Mouse (Mus musculus): ENCODE measurements around the gene Dnaaf1.

The Dnaaf1 gene

GRCm38 (mm10) chr8:119624916-119625315 is 49.9 kb downstream of the Dnaaf1 start:
- DNase-seq = no peak

DNA sequence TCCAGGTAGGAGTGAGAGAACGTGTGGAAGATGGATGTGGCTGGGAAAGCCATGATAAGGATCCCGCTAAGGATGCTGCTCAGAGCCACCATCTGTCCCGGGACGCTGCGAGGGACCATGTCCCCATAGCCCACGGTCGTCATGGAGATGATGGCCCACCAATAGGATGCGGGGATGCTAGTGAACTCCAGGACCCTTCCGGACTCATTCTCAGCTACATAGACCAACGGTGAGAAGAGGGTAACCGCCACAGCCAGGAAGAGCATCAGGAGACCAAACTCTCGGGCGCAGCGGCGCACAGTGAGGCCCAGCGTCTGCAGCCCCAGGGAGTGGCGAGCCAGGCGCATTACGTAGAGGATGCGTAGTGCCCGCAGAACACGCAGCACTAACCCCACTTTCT is 50.8 kb downstream of the Dnaaf1 start:
- no peak for DNase-seq

- DNase-seq = no peak
These were observed 52.2 kb downstream of the Dnaaf1 start for GRCm38 (mm10) chr8:119627199-119627598.

GRCm38 (mm10) chr8:119627613-119628359 is 52.8 kb downstream of the Dnaaf1 start:
- DNase-seq = no peak

DNA sequence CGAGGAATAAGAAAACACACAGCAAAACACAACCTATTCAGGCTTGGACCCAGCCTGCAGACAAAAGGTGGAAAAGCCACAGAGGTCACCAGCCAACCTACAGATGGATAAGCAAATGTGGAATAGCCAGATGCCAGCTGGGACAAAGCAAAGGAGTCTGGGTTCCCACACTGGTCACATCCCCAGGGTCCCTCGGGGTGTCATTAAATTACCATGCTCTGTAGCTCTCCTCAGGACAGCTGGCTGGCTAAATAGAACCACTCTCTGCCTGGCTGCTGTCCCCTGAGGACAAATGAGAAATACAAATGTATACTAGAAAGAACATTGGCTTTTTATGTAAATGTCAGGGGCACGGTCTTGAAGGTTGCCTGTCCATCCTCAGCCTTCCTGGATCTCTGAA is 55.8 kb downstream of the Dnaaf1 start:
- no peak for DNase-seq

GRCm38 (mm10) chr8:119632246-119632645 is 57.2 kb downstream of the Dnaaf1 start:
- no peak for DNase-seq

- DNase-seq = no peak
These were observed 57.9 kb downstream of the Dnaaf1 start for GRCm38 (mm10) chr8:119632909-119633308.

DNA sequence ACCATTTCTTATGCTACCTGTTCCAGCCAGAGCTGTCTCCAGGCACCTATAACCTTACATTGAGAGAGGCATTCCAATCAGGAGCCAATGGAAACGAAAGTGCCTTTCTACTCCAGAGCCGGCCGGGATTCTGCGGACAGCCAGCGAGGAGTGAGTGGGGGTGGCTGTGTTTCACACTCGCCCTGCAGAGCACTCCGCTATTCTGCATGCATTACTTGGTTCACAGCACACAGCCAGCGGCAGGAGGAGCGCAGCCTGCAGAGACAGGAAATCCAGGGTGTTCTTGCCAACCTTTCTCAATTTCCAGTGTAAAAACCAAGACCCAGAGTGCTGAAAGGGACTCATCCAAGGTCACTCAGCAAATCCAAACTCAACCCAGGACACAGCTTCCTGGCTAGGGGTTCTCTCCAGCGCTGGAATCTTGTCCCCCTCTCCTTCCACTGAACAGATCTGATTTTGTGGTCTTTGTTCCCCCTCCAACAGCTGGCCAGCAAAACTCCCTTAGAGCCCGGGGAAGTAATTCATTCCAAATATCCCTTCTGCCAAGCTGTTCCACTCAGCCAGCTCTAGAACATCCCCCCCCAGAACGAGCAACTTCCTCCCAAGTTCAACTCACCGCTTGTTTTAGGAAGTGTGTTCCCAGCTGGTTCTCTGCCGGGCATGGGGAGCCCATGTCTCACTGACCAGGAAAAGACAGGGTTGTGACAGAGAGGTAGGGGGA is 59.7 kb downstream of the Dnaaf1 start:
- DNase-seq = no peak

- no peak for DNase-seq
These were observed 60.3 kb downstream of the Dnaaf1 start, which contains the start of gene Kcng4 for GRCm38 (mm10) chr8:119635378-119635777. Gene Kcng4 (minus strand): TSS chr8:119635680.

- DNase-seq = no peak
These were observed 60.9 kb downstream of the Dnaaf1 start for GRCm38 (mm10) chr8:119635958-119636357.

DNA sequence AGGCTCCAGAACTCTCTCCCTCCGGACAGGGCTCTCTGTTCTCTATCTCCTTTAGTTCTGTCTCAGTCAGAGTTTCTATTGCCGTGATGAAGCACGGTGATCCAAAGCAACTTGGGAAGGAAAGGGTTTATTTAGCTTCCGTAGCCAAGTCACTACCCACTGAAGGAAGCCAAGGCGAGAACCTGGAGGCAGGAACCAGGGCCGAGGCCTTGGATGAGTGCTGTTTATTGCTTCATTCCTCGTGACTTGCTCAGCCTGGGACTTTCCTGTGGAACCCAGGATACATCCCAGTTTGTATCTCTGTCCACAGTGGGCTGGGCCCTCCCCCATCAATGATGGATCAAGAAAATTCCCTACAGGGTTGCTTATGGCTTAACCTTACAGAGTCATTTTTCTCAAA is 61.7 kb downstream of the Dnaaf1 start:
- no peak for DNase-seq

GRCm38 (mm10) chr8:119637381-119637780 is 62.3 kb downstream of the Dnaaf1 start:
- DNase-seq = no peak

DNA sequence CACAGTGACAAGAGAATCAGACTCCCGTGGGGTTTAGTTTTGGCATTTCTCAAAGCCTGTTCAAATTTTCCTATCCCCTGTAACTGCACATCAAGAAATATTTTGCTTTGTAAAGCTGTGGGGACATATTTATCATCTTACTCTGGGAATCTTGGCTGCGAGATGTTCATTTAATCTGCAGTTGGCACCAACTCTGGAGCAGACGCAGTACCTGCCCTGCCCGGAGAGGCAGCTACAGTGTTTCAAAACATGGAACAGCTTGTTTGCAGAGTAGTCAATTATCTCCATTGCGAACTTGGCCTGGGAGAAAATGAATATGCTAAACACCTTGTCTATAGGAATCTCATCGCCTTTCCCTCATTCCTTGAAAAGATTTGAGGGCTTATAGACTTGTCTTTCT is 63.2 kb downstream of the Dnaaf1 start:
- DNase-seq = no peak

- no peak for DNase-seq
These were observed 64.8 kb downstream of the Dnaaf1 start for GRCm38 (mm10) chr8:119639798-119640197.

DNA sequence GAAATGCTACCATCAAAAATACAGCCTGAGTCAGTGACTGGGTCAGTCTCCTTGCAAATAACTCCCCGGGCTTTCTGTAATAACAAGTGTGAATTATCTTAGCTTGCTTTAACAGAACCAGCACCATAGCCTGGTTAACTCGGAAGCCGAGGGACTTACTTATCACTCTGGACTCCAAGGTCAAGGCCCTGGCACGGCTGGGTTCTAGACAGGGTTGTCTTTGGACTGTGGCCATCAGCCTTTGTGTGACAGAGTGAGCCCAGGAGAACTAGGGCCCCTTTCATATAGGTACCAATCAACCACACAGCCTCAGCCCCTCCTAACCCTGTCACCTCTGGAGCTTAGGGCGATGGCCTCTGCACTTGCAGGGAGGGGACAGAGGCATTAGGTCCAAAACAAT is 66.0 kb downstream of the Dnaaf1 start:
- DNase-seq = no peak

DNA sequence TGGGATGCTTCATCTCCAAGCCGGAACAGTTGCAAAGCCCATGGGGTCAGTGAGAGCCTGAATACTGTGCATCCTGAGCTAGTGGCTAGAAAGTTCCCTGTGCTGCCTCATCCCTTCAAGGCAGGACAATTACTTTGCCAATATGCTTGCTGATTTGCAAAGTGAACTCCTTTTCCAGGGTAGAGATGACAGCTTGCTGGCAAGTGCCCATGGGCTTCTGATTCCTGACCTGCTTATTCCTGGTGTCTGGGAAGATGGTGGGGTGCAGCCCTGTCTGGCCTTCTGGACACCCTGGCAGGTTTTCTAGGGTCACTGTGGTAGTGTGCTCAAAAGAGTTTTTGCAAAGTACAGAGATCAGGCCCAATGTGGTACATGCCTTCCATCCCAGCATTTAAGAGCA is 67.9 kb downstream of the Dnaaf1 start:
- no peak for DNase-seq

- no peak for DNase-seq
These were observed 69.5 kb downstream of the Dnaaf1 start for GRCm38 (mm10) chr8:119644429-119644960.

DNA sequence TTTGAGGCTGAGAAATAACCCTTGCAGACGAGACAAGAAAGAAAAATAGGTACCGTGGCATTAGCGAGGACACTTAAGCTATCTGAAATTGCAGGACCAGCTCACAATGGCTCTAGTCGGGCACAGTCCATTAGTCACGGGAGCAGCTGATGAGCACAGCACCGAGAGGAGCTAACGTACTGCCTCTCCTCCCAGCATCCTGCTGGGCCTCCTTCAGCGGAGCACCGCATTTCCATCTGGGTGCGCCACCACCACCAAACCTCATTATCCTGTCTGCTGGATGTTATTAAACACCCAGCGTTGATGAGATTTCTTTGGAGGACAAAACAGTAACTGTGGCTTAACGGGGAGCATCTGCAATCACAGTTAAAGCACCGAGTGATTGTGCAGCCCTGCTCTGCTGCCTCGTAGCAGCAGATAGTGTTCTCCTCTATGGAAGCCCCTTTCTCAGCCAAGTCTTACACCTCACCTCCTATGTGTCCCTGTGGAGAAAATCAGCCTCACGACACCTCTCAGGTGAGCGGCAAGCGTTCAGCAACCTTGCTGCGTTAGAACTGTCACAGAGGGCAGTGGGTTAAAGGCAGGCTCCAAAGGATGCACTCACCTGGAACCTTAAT is 70.1 kb downstream of the Dnaaf1 start:
- DNase-seq = no peak

DNA sequence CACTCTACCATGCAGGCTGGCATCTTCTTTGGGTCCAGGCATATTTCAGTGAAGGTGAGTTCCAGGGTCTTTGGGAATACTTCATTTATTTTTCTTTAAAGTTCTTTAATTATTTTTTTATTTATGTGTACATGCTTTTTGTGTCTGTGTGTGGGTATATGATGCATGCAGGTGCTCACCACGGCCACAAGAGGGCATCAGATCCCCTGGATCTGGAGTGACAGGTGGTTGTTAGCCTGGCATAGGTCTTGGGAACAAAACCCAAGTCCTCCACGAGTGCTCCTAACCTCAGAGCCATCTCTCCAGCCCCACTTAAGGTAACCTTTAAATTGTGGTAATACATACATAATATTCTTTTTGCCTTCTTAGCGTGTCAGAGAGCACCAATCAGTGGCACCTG is 71.2 kb downstream of the Dnaaf1 start:
- DNase-seq = no peak

GRCm38 (mm10) chr8:119646846-119647245 is 71.8 kb downstream of the Dnaaf1 start:
- no peak for DNase-seq

Data from thymus, adult 18-20 months (tissue).